Mouse (Mus musculus) megakaryocyte, embryonic 14.5 days (primary cell): ENCODE results near the gene Olfr370. TPM values are rescaled to one million over a fixed set of nuclear protein-coding genes. Genes with fewer than 3 reads are reported as not detected.
"Not testable (repeated sequence)": the region's sequence is repeated elsewhere in the genome, so short reads cannot be mapped to it uniquely, and the experiment has no call there.

Source experiments
- H3K27me3 ChIP-seq: replicated peaks from 2 replicates; pipeline ENCODE3; 2012; ENCODE audit warnings: inconsistent platforms
- H3K36me3 ChIP-seq: replicated peaks from 2 replicates; pipeline ENCODE3; 2012; ENCODE audit warnings: low read length, inconsistent platforms, mixed read lengths
- H3K4me1 ChIP-seq: 2 replicates; pipeline ENCODE4 v1.6.1; 2012; ENCODE audit warnings: inconsistent platforms
- H3K4me3 ChIP-seq: replicated peaks from 2 replicates; pipeline ENCODE3; 2012; ENCODE audit warnings: moderate library complexity, mild to moderate bottlenecking, inconsistent platforms
- H3K9me3 ChIP-seq: 2 replicates; pipeline ENCODE4 v1.6.1; 2012; ENCODE audit warnings: inconsistent platforms
- FLI1 ChIP-seq: IDR thresholded peaks from 2 replicates; pipeline ENCODE4 v1.6.1; 2012; ENCODE audit warnings: low read length, inconsistent platforms, mixed read lengths
- GATA1 ChIP-seq: IDR thresholded peaks from 3 replicates; pipeline ENCODE4 v1.6.1; 2012; ENCODE audit warnings: mixed read lengths, low read length, inconsistent platforms, borderline replicate concordance
- polyA plus RNA-seq: library from polyadenylated mRNA; stranded (reverse); fragments of >175 nt; gene quantifications from 2 replicates; pipeline ENCODE4 v1.2.3, GENCODE M21; 2012; ENCODE audit warnings: low replicate concordance; ENCODE audit not compliant: insufficient read depth

Olfr370 gene
- polyA plus RNA-seq, 1 experiment: not detected

GRCm38 (mm10) chr8:83567668-83568067 lies 32.1 kb downstream of the Olfr370 start:
- Histone ChIP-seq H3K9me3 (no peaks in the 10 kb centered on the region), H3K36me3 (peaks cover 40% of the 10 kb centered on the region), H3K27me3 (no peaks in the 10 kb centered on the region), H3K4me1 (peaks cover 66% of the 10 kb centered on the region), H3K4me3 (peak overlapping the region; percentile 100)
- no peak for TF ChIP-seq FLI1
- no peak for TF ChIP-seq GATA1

GRCm38 (mm10) chr8:83568128-83568527 lies 32.5 kb downstream of the Olfr370 start:
- Histone ChIP-seq H3K9me3 (no peaks in the 10 kb centered on the region), H3K4me3 (peak overlapping the region; percentile 69), H3K27me3 (no peaks in the 10 kb centered on the region), H3K4me1 (peaks cover 70% of the 10 kb centered on the region), H3K36me3 (peaks cover 43% of the 10 kb centered on the region)
- TF ChIP-seq GATA1: no peak
- no peak for TF ChIP-seq FLI1

- H3K27me3 ChIP-seq: no peaks in the 10 kb centered on the region
- peaks cover 49% of the 10 kb centered on the region for H3K36me3 ChIP-seq
- no peaks in the 10 kb centered on the region for H3K9me3 ChIP-seq
- no peak overlapping the region for H3K4me3 ChIP-seq
- TF ChIP-seq FLI1 (no peak), GATA1 (no peak)
- peaks cover 70% of the 10 kb centered on the region for H3K4me1 ChIP-seq
These were observed 33.2 kb downstream of the Olfr370 start for GRCm38 (mm10) chr8:83568755-83569154.

GRCm38 (mm10) chr8:83569165-83569564 lies 33.6 kb downstream of the Olfr370 start:
- peaks cover 53% of the 10 kb centered on the region for H3K36me3 ChIP-seq
- H3K4me3 ChIP-seq: no peak overlapping the region
- no peaks in the 10 kb centered on the region for H3K9me3 ChIP-seq
- peaks cover 72% of the 10 kb centered on the region for H3K4me1 ChIP-seq
- TF ChIP-seq FLI1: no peak
- no peak for TF ChIP-seq GATA1
- no peaks in the 10 kb centered on the region for H3K27me3 ChIP-seq

- H3K4me1 ChIP-seq: peaks cover 81% of the 10 kb centered on the region
- H3K4me3 ChIP-seq: peak overlapping the region; percentile 47
- H3K9me3 ChIP-seq: no peaks in the 10 kb centered on the region
- H3K36me3 ChIP-seq: peaks cover 66% of the 10 kb centered on the region
- no peaks in the 10 kb centered on the region for H3K27me3 ChIP-seq
- no peak for TF ChIP-seq GATA1
- no peak for TF ChIP-seq FLI1
These were observed 34.9 kb downstream of the Olfr370 start for GRCm38 (mm10) chr8:83570272-83571000.

- H3K36me3 ChIP-seq: peaks cover 71% of the 10 kb centered on the region
These were observed 35.4 kb downstream of the Olfr370 start for GRCm38 (mm10) chr8:83571001-83571340.

GRCm38 (mm10) chr8:83571791-83572190 lies 36.2 kb downstream of the Olfr370 start:
- H3K4me3 ChIP-seq: no peak overlapping the region
- H3K9me3 ChIP-seq: no peaks in the 10 kb centered on the region
- H3K36me3 ChIP-seq: peaks cover 79% of the 10 kb centered on the region
- no peaks in the 10 kb centered on the region for H3K27me3 ChIP-seq
- no peak for TF ChIP-seq FLI1
- TF ChIP-seq GATA1: no peak
- H3K4me1 ChIP-seq: peaks cover 94% of the 10 kb centered on the region

More at GRCm38 (mm10) chr8:83571001-83571340, 35.4 kb downstream of the Olfr370 start:
- H3K4me1 ChIP-seq: peaks cover 86% of the 10 kb centered on the region
- not testable (repeated sequence) for H3K4me3 ChIP-seq, H3K27me3 ChIP-seq, H3K9me3 ChIP-seq

- Histone ChIP-seq H3K4me1 (peaks cover 97% of the 10 kb centered on the region), H3K36me3 (peaks cover 85% of the 10 kb centered on the region), H3K4me3 (no peak overlapping the region)
These were observed 36.7 kb downstream of the Olfr370 start for GRCm38 (mm10) chr8:83572246-83572812.

GRCm38 (mm10) chr8:83573140-83573875 lies 37.7 kb downstream of the Olfr370 start:
- peak overlapping the region; percentile 84 for H3K4me3 ChIP-seq
- no peak; the same call in 1 of the 2 replicates for TF ChIP-seq FLI1
- no peak for TF ChIP-seq GATA1
- peaks cover 90% of the 10 kb centered on the region for H3K36me3 ChIP-seq
- H3K9me3 ChIP-seq: no peaks in the 10 kb centered on the region
- H3K4me1 ChIP-seq: peaks cover 96% of the 10 kb centered on the region
- no peaks in the 10 kb centered on the region for H3K27me3 ChIP-seq

More at GRCm38 (mm10) chr8:83572246-83572812, 36.7 kb downstream of the Olfr370 start:
- no peaks in the 10 kb centered on the region for H3K27me3 ChIP-seq
- TF ChIP-seq FLI1: no peak
- no peak for TF ChIP-seq GATA1
- no peaks in the 10 kb centered on the region for H3K9me3 ChIP-seq
